Mouse (Mus musculus) MEL (cell line): Measurements from ENCODE around the gene Ferd3l. TPM values are rescaled to one million over a fixed set of nuclear protein-coding genes. Genes with fewer than 3 reads are reported as not detected.

ENCODE experiments used
- DNase-seq: peaks from one replicate; pipeline ENCODE4 v3.0.0; 2011; ENCODE audit warnings: low read depth, low spot score
- H3K27ac ChIP-seq: 2 replicates; pipeline ENCODE4 v1.5.1; 2012; ENCODE audit warnings: low read depth, mild to moderate bottlenecking, control low read depth, low read length, moderate library complexity; ENCODE audit not compliant: control insufficient read depth
- H3K27me3 ChIP-seq, 2 experiments: fragments of 150-350 bp in 1 of 2; sonication (generic) in 1 of 2; 2 replicates each; pipeline ENCODE4 v1.6.1; 2012; ENCODE audit warnings: low read length in 2 of 2, mild to moderate bottlenecking in 2 of 2, improper control_type of control experiment in 1 of 2, moderate library complexity in 1 of 2; ENCODE audit not compliant: insufficient read depth in 2 of 2, control insufficient read depth in 1 of 2
- H3K36me3 ChIP-seq, 2 experiments: 2 replicates each; pipeline ENCODE4 v1.6.1; 2012 to 2014; ENCODE audit warnings: low read length in 2 of 2, improper control_type of control experiment in 1 of 2, inconsistent platforms in 1 of 2, mild to moderate bottlenecking in 1 of 2; ENCODE audit not compliant: insufficient read depth in 2 of 2, control insufficient read depth in 1 of 2
- H3K4me1 ChIP-seq, 2 experiments: fragments of 150-350 bp in 1 of 2; sonication (generic) in 1 of 2; 2 replicates each; pipeline ENCODE4 v1.6.1; 2012; ENCODE audit warnings: low read length in 2 of 2, improper control_type of control experiment in 1 of 2, mild to moderate bottlenecking in 1 of 2; ENCODE audit not compliant: insufficient read depth in 2 of 2, control insufficient read depth in 1 of 2
- H3K4me3 ChIP-seq, 2 experiments: fragments of 150-350 bp in 1 of 2; sonication (generic) in 1 of 2; 2 replicates each; pipeline ENCODE4 v1.5.1; 2012; ENCODE audit warnings: low read depth in 2 of 2, low read length in 2 of 2, mild to moderate bottlenecking in 2 of 2, moderate library complexity in 2 of 2, control low read depth in 1 of 2, improper control_type of control experiment in 1 of 2; ENCODE audit not compliant: control insufficient read depth in 1 of 2, insufficient read depth in 1 of 2
- H3K79me2 ChIP-seq: 2 replicates; pipeline ENCODE4 v1.6.1; 2012; ENCODE audit warnings: mild to moderate bottlenecking, low read length, moderate library complexity; ENCODE audit not compliant: control insufficient read depth, poor library complexity, insufficient read depth
- H3K9ac ChIP-seq: 2 replicates; pipeline ENCODE4 v1.6.1; 2012; ENCODE audit warnings: low read depth, mild to moderate bottlenecking, control low read depth, low read length, moderate library complexity; ENCODE audit not compliant: control insufficient read depth, poor library complexity, severe bottlenecking
- H3K9me3 ChIP-seq: fragments of 150-350 bp; sonication (generic); replicated peaks from 2 replicates; pipeline ENCODE4 v1.6.1; 2012; ENCODE audit warnings: mild to moderate bottlenecking, low read length, improper control_type of control experiment, moderate library complexity; ENCODE audit not compliant: insufficient read depth
- BHLHE40 ChIP-seq: IDR thresholded peaks from 2 replicates; pipeline ENCODE4 v1.6.1; 2012; ENCODE audit warnings: low read depth, mild to moderate bottlenecking, inconsistent platforms, low read length, improper control_type of control experiment, borderline replicate concordance
- CHD1 ChIP-seq: IDR thresholded peaks from 2 replicates; pipeline ENCODE4 v1.6.1; 2012; ENCODE audit warnings: low read depth, mild to moderate bottlenecking, inconsistent platforms, low read length, improper control_type of control experiment
- CTCF ChIP-seq, 3 experiments: IDR thresholded peaks in 2 of 3; conservative IDR thresholded peaks in 1 of 3; 2 replicates each; pipeline ENCODE4 v1.5.1; 2011 to 2012; ENCODE audit warnings: low read length in 3 of 3, low read depth in 2 of 3, mild to moderate bottlenecking in 2 of 3, improper control_type of control experiment in 1 of 3, inconsistent platforms in 1 of 3, mixed read lengths in 1 of 3, moderate library complexity in 1 of 3; ENCODE audit not compliant: control insufficient read depth in 1 of 3, insufficient read depth in 1 of 3, poor library complexity in 1 of 3, severe bottlenecking in 1 of 3
- EP300 ChIP-seq, 2 experiments: IDR thresholded peaks; 2 replicates each; pipeline ENCODE4 v1.6.1; 2011; ENCODE audit warnings: improper control_type of control experiment in 2 of 2, low read length in 2 of 2, low read depth in 1 of 2, mild to moderate bottlenecking in 1 of 2
- ETS1 ChIP-seq: IDR thresholded peaks from 2 replicates; pipeline ENCODE4 v1.6.1; 2012; ENCODE audit warnings: low read depth, mild to moderate bottlenecking, inconsistent platforms, low read length, improper control_type of control experiment, moderate library complexity
- GABPA ChIP-seq: IDR thresholded peaks from 2 replicates; pipeline ENCODE4 v1.6.1; 2012; ENCODE audit warnings: low read depth, mild to moderate bottlenecking, inconsistent platforms, low read length, improper control_type of control experiment, moderate library complexity
- GATA1 ChIP-seq: IDR thresholded peaks from 2 replicates; pipeline ENCODE4 v1.6.1; 2011; ENCODE audit warnings: low read depth, low read length, improper control_type of control experiment
- HCFC1 ChIP-seq: IDR thresholded peaks from 2 replicates; pipeline ENCODE4 v1.6.1; 2012; ENCODE audit warnings: low read depth, mild to moderate bottlenecking, inconsistent platforms, low read length, improper control_type of control experiment, moderate library complexity
- JUND ChIP-seq: IDR thresholded peaks from 2 replicates; pipeline ENCODE4 v1.6.1; 2011; ENCODE audit warnings: low read depth, mild to moderate bottlenecking, improper control_type of control experiment, low read length
- KAT2A ChIP-seq: conservative IDR thresholded peaks from 2 replicates; pipeline ENCODE4 v1.6.1; 2012; ENCODE audit warnings: low read depth, low read length, improper control_type of control experiment, inconsistent platforms
- MAFK ChIP-seq: IDR thresholded peaks from 2 replicates; pipeline ENCODE4 v1.6.1; 2011; ENCODE audit warnings: low read depth, mild to moderate bottlenecking, low read length, improper control_type of control experiment, borderline replicate concordance
- MAX ChIP-seq: IDR thresholded peaks from 2 replicates; pipeline ENCODE4 v1.6.1; 2011; ENCODE audit warnings: low read length, improper control_type of control experiment
- MAZ ChIP-seq: IDR thresholded peaks from 2 replicates; pipeline ENCODE4 v1.6.1; 2012; ENCODE audit warnings: low read depth, mild to moderate bottlenecking, inconsistent platforms, low read length, improper control_type of control experiment
- MEF2A ChIP-seq: IDR thresholded peaks from 2 replicates; pipeline ENCODE4 v1.6.1; 2014; ENCODE audit warnings: low read depth, mild to moderate bottlenecking, inconsistent platforms, low read length, improper control_type of control experiment; ENCODE audit not compliant: poor library complexity, insufficient replicate concordance, severe bottlenecking; ENCODE audit errors: extremely low read depth
- MYC ChIP-seq: IDR thresholded peaks from 2 replicates; pipeline ENCODE4 v1.6.1; 2011; ENCODE audit warnings: low read depth, mild to moderate bottlenecking, low read length, improper control_type of control experiment, moderate library complexity
- NELFE ChIP-seq: IDR thresholded peaks from 2 replicates; pipeline ENCODE4 v1.6.1; 2011; ENCODE audit warnings: low read depth, low read length, improper control_type of control experiment
- NRF1 ChIP-seq: IDR thresholded peaks from 2 replicates; pipeline ENCODE4 v1.6.1; 2014; ENCODE audit warnings: low read depth, mild to moderate bottlenecking, inconsistent platforms, low read length, improper control_type of control experiment, moderate library complexity; ENCODE audit not compliant: poor library complexity, insufficient read depth, severe bottlenecking
- RAD21 ChIP-seq: IDR thresholded peaks from 2 replicates; pipeline ENCODE4 v1.6.1; 2011; ENCODE audit warnings: mild to moderate bottlenecking, low read depth, low read length, improper control_type of control experiment
- RCOR1 ChIP-seq: IDR thresholded peaks from 2 replicates; pipeline ENCODE4 v1.6.1; 2012; ENCODE audit warnings: low read depth, mild to moderate bottlenecking, inconsistent platforms, low read length, improper control_type of control experiment
- SMC3 ChIP-seq: IDR thresholded peaks from 2 replicates; pipeline ENCODE4 v1.6.1; 2011; ENCODE audit warnings: low read depth, low read length, improper control_type of control experiment
- TAL1 ChIP-seq: IDR thresholded peaks from 2 replicates; pipeline ENCODE4 v1.6.1; 2012; ENCODE audit warnings: mild to moderate bottlenecking, inconsistent platforms, low read length, moderate library complexity, mixed read lengths
- USF2 ChIP-seq, 2 experiments: IDR thresholded peaks; 2 replicates each; pipeline ENCODE4 v1.6.1; 2011 to 2012; ENCODE audit warnings: improper control_type of control experiment in 2 of 2, low read length in 2 of 2, borderline replicate concordance in 1 of 2, inconsistent platforms in 1 of 2, low read depth in 1 of 2, mild to moderate bottlenecking in 1 of 2; ENCODE audit not compliant: insufficient read depth in 1 of 2
- ZC3H11A ChIP-seq: IDR thresholded peaks from 2 replicates; pipeline ENCODE4 v1.6.1; 2012; ENCODE audit warnings: low read depth, mild to moderate bottlenecking, inconsistent platforms, low read length, improper control_type of control experiment
- ZKSCAN1 ChIP-seq: IDR thresholded peaks from 2 replicates; pipeline ENCODE4 v1.6.1; 2012; ENCODE audit warnings: low read depth, mild to moderate bottlenecking, inconsistent platforms, low read length, improper control_type of control experiment, moderate library complexity
- ZMIZ1 ChIP-seq: IDR thresholded peaks from 2 replicates; pipeline ENCODE4 v1.6.1; 2012; ENCODE audit warnings: low read depth, mild to moderate bottlenecking, inconsistent platforms, low read length, improper control_type of control experiment, moderate library complexity
- polyA plus RNA-seq, 2 experiments: library from polyadenylated mRNA; stranded (reverse) in 1 of 2; unstranded in 1 of 2; fragments of >175 nt in 1 of 2; fragments of >200 nt in 1 of 2; gene quantifications; 2 replicates each; pipeline versions ENCODE4 v1.2.1 to v1.2.4; 2012; ENCODE audit warnings: low replicate concordance in 2 of 2, low read depth in 1 of 2; ENCODE audit not compliant: insufficient read length in 2 of 2, insufficient read depth in 1 of 2, missing spikeins in 1 of 2
- total RNA-seq: library from RNA; depleted of rRNA; stranded (reverse); fragments of 300-350 nt; gene quantifications from 2 replicates; pipeline ENCODE4 v1.2.3, GENCODE M21; 2012

The Ferd3l gene
- total and polyA plus RNA-seq, 3 experiments = not detected

- Histone ChIP-seq H3K27me3 (no peaks in the 10 kb centered on the region), H3K36me3 (no peaks in the 10 kb centered on the region), H3K79me2 (no peaks in the 10 kb centered on the region), H3K27ac (no peak overlapping the region), H3K9ac (no peak overlapping the region), H3K4me3 (no peak overlapping the region), H3K4me1 (no peaks in the 10 kb centered on the region), H3K9me3 (no peaks in the 10 kb centered on the region)
- peak; percentile 5 for DNase-seq
- TF ChIP-seq ZMIZ1 (no peak), MYC (no peak), CHD1 (no peak), NELFE (no peak), ZC3H11A (no peak), RCOR1 (no peak), NRF1 (no peak), GATA1 (no peak), KAT2A (no peak), ZKSCAN1 (no peak), RAD21 (no peak), MEF2A (no peak), EP300 (IDR thresholded peaks at IDR 0.05; ENCODE audit: low read depth in 1 of 2, low read length in 2 of 2) (no peak), ETS1 (no peak), SMC3 (no peak)
These were observed 1.5 kb upstream of the Ferd3l start for GRCm38 (mm10) chr12:33926751-33927150.

GRCm38 (mm10) chr12:33927334-33928098, 709 bp upstream of the Ferd3l start:
- H3K4me1 ChIP-seq = no peaks in the 10 kb centered on the region
- H3K9ac ChIP-seq = no peak overlapping the region
- no peaks in the 10 kb centered on the region for H3K9me3 ChIP-seq
- no peak for TF ChIP-seq TAL1
- TF ChIP-seq MEF2A = no peak
- no peak for TF ChIP-seq ZKSCAN1
- no peak for TF ChIP-seq HCFC1
- no peak for TF ChIP-seq NRF1
- TF ChIP-seq CTCF (IDR thresholded peaks at IDR 0.05 in 2 of 3, conservative IDR thresholded peaks at IDR 0.05 in 1 of 3; ENCODE audit: control insufficient read depth in 1 of 3, insufficient read depth in 1 of 3, low read depth in 2 of 3, low read length in 3 of 3, poor library complexity in 1 of 3, severe bottlenecking in 1 of 3) = no peak
- TF ChIP-seq USF2 (IDR thresholded peaks at IDR 0.05; ENCODE audit: borderline replicate concordance in 1 of 2, insufficient read depth in 1 of 2, low read depth in 1 of 2, low read length in 2 of 2) = no peak
- TF ChIP-seq BHLHE40 = no peak
- TF ChIP-seq JUND = no peak
- TF ChIP-seq MAZ = no peak
- TF ChIP-seq RAD21 = no peak
- TF ChIP-seq GABPA = no peak
- no peak for TF ChIP-seq KAT2A
- no peak for TF ChIP-seq MAFK
- TF ChIP-seq MAX = no peak
- TF ChIP-seq ETS1 = no peak
- DNase-seq = no peak
- H3K36me3 ChIP-seq = no peaks in the 10 kb centered on the region
- H3K27ac ChIP-seq = no peak overlapping the region
- H3K79me2 ChIP-seq = no peaks in the 10 kb centered on the region
- no peak overlapping the region for H3K4me3 ChIP-seq
- no peaks in the 10 kb centered on the region for H3K27me3 ChIP-seq
